Mouse (Mus musculus): Measurements from ENCODE around the gene Vamp1. TPM values are rescaled to one million over a fixed set of nuclear protein-coding genes. Genes with fewer than 3 reads are reported as not detected.

Gene Vamp1
- total RNA-seq, 2 experiments from 2014 or later = 8.1 to 9.1 TPM

DNA sequence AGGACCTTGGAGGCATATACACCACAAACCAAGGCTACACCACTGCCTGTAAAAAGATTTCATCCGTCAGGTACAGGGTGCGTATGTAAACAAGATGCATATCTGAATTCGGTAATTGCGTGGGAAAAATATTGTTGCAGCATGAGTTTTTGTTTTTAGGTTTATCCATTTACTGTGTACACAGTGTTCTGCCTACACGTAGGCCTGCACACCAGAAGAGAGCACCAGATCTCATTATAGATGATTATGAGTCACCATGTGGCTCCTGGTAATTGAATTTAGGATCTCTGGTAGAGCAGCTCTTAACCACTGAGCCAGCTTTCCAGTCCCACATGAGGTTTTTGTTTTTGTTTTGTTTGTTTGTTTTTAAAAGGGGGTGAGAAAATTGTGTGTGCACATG is 18.2 kb upstream of the Vamp1 start:
- intact Hi-C loops (cut with DNase I) = loop anchor here (2.0 kb wide), 1 partner anchor 16 kb away; no protein-coding TSS in a partner anchor
- DNase-seq = no peak

DNA sequence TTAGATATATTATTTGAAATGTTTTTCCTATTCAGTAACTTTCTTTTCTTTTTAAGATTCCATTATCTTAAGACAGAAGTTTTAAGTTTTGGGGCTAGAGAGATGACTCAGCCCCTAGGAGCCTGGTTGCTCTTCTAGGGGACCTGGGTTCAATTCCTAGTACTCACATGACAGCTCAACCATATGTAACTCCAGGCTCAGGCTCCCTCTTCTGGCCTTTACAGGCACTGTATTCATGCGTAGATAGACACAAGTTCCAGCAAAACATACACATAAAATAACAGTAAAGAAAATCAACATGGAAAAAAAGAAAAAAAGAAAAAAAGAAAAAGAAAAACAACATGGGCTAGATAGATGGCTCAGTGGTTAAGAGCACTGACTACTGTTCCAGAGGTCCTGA is 4.9 kb upstream of the Vamp1 start:
- no peak for DNase-seq
- intact Hi-C loops (cut with DNase I) = no loop called here

DNA sequence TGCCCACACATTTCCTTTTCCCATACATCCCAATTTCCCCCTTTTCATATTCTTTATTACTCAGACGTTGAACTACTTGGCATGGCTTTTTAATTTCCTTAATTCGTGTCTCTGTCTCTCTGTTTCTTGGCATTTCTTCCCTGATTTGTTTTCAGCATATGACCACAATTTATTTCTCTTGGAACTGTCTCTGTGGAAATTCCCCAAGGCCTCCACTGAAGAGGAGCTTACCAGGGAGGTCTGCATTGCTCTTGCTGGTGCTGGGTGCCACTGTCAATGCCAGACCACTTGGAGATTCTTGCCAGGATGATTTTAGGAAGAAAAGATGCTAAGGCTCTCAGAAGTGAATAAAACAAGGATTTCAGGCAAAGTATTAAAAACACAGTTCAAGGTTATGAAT is 2.7 kb upstream of the Vamp1 start:
- intact Hi-C loops (cut with DNase I) = loop anchor here (2.0 kb wide), 1 partner anchor 16 kb away; no protein-coding TSS in a partner anchor
- no peak for DNase-seq

DNA sequence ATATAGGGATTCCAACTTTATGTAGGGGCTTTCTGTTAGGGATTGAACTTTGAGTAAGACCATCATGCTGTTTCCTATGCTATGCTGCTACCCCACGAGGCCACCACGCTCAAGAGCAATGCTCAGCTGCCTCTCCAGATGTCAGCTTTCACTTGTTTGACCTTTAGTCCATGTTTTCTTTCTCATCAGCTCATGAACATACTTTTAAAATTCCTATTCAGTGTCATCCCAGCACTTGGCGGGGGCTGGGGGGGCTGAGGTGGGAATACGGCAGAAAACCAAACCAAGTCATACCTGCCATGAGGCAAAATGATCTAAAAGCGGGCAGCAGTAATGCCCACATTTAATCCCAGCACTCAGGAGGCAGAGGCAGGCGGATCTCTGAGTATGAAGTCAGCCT is 2.2 kb upstream of the Vamp1 start:
- DNase-seq = no peak
- intact Hi-C loops (cut with DNase I) = loop anchor here (2.0 kb wide), 1 partner anchor 16 kb away; no protein-coding TSS in a partner anchor

DNA sequence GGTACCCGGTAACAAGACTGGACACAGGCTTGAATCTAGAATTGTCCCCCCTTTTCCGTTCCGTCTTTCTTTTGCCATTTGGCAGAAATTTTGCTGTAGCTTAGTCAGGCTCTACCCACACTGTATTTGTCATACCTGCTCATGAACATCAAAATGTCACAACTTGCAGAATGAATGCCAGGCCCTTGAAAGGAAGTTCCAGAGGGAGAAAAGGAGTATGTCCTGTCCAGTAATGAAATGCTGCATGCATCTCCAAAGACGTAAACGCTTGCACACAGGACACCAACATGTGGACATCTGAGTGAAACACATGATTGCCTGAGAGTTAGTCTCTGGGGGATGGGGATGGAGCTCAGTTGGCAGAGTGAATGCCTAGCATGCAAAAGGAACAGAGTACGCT is 1.6 kb upstream of the Vamp1 start:
- DNase-seq = no peak
- intact Hi-C loops (cut with DNase I) = loop anchor here (2.0 kb wide), 1 partner anchor 17 kb away; no protein-coding TSS in a partner anchor

DNA sequence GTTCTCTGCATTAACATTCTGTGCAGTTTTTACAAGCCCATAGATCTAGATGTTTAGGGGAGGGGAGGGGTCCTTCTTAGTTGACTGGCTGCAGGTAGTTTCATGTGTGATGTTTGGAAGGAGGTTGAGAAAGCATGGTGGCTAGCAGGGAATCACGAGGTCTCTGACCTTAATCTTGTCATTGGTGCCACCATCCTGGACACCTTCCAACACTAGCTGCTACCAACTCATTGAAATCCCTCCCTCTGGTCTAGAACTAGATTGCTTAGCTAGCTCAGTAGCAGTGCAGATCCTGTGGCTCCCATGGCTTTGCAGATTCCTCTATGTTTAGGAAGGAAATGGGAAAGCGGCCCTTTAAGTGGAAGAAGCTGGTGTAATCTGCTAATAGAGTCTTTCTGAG is 1.5 kb downstream of the Vamp1 start:
- peak in 1 of 2 experiments; percentile 26 for DNase-seq
- intact Hi-C loops (cut with DNase I) = loop anchor here (5.0 kb wide), 2 partner anchors 145 to 385 kb away; no protein-coding TSS in a partner anchor

DNA sequence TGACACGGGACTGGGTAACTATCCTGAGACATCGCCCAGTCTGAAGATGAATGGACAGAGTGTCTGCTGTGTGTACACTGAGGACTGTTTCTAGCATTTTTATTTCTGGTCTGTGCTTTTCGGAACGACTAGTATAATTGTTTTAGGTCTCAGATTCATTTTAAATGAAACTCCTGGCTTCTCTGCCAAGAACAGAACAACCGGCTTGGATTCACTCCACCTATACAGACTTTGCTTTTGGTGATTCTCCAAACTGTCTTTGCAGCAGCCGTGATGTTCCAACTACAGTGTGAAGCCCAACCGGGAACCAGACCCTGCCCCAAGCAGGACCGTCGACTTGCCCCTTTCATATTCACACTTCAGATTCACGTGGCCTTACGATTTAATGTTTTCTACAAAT is 2.5 kb downstream of the Vamp1 start:
- DNase-seq = peak in 1 of 2 experiments; percentile 19
- intact Hi-C loops (cut with DNase I) = loop anchor here (5.0 kb wide), 2 partner anchors 144 to 384 kb away; no protein-coding TSS in a partner anchor

DNA sequence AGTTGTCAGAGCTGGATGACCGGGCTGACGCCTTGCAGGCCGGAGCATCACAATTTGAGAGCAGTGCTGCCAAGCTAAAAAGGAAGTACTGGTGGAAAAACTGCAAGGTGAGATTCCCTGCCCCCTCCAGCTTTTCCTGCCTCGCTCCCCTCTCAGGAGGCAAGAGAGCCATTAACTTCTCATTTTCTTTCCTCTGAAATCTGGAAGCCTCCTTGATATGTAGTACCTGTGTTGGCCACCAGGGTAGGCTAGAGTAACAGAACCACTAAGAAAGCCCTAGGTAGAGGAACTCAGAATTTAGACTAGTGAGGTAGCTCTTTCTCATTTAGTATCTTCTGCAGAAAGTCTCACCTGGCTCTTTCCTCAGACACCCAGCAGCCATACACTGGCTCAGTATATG is 3.6 kb downstream of the Vamp1 start:
- DNase-seq = peak; percentile 72 to 82
- intact Hi-C loops (cut with DNase I) = loop anchor here (1.0 to 5.0 kb wide), 3 partner anchors 52 to 383 kb away; no protein-coding TSS in a partner anchor

DNA sequence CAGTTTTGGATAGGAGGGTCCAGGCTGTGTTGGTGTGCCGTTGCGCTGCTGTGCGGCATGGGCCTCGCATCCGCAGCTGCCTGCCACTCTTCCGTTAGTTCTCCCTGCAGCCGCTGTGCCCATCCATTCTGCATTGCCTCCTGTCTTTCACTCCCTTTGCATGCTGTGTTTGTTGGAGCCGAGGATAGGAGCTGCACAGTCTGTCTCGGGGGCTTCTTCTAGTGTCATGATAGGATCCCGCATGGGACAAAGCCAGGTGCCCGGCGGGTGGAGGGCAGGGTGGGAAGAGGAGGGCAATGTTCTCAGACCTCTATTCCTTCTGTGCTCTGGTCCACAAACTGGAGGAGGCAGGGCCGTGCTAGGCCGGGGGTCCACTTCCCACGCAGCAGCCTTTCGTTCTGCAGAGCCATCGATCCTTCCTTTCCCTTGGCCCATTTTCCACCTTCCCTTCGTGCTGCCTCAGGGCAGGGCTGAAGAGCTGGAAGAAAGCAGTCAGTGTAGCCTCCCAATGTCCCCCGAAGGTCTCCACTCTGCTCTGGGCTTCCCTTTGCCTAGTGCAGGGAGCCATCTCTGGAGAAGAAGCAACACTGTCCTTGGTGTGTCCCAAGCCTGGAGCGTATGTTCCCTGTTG is 5.9 kb downstream of the Vamp1 start:
- DNase-seq = no peak
- intact Hi-C loops (cut with DNase I) = no loop called here

DNA sequence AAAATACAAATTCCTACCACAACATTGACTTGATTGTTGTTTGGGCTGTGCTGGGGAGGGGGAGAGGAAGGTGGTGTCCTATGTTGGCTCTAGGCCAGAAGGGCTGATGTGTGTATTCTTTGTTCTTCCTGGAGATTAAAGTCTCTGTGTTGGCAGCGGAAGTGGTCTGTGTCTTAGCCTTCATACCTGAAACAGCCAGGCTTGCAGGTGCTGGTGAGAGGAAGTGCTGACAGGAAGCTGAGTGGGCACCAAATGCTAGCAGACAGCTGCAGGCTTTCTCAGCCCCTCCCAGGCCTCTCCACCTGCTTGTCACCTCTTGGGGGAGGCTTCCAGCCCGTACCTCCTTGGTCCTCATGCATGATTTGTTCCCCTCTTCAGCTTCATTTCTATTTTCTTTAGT is 6.8 kb downstream of the Vamp1 start:
- intact Hi-C loops (cut with DNase I) = no loop called here
- peak in 1 of 2 experiments; percentile 36 for DNase-seq

DNA sequence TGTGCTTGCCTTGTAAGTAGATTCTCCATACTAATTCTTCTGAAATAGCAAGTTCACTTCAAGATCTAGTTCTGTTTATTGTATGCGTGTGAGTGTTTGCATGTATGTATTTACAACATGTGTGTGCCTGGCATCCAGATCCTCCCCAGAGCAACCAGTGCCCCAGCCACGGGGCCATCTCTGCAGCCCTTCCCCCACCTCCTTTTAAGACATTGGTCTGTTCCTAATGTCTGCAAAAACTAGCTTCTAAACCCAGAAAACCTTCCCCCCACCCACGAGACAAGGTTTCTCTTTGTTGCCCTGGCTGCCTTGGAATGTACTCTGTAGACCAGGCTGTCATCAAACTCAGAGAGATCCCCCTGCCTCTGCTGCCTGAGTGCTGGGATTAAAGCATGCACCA is 7.2 kb downstream of the Vamp1 start:
- DNase-seq = no peak
- intact Hi-C loops (cut with DNase I) = no loop called here

DNA sequence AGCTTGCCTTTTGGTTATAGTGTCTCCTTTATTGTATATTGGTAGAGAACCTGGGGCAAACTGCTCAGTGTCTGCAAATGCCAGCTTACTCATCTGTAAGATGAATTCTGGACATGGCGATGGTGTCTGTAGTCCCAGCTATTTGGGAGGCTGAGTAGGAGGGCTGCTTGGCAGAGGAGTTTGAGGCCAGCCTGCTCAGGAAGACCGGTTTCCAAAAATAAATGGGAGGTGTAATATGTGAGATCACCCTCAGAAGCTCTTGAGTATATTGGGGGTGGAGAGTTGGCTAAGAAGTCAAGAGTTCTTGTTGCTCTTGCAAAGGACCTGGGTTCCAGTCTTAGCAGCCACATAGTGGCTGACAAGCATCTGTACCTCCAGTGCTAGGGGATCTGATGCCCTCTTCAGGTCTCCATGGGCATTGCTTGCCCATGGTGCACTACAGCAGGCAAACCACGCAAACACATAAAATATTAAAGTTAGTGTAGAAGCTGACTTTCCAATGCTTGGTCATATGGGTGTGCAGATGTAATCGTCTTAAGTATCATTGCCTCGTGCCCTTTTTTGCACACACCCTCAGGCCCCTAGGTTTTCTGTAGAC is 10.3 kb downstream of the Vamp1 start:
- no peak for DNase-seq
- intact Hi-C loops (cut with DNase I) = no loop called here

DNA sequence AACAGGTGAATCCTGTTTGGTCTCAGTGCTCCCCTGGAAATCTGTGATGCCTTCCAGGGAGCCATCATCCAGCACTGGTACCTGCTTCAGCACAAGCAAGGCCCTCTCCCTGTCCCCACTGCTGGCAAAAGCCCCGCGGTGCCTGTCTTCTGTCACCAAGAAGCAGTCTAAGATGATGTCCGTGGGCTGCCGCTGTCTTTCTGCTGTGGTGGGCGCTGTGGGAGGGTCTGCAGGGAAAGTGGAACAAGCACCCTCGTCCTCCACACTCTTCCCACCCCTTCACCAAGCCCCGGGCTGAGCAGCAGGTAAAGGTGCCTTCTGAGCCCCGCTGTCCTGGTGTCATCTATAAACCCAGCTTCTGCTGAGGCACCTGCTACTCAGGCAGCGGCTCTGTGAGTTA is 15.2 kb downstream of the Vamp1 start:
- no peak for DNase-seq
- intact Hi-C loops (cut with DNase I) = loop anchor here (5.0 kb wide), 1 partner anchor 42 kb away; no protein-coding TSS in a partner anchor

DNA sequence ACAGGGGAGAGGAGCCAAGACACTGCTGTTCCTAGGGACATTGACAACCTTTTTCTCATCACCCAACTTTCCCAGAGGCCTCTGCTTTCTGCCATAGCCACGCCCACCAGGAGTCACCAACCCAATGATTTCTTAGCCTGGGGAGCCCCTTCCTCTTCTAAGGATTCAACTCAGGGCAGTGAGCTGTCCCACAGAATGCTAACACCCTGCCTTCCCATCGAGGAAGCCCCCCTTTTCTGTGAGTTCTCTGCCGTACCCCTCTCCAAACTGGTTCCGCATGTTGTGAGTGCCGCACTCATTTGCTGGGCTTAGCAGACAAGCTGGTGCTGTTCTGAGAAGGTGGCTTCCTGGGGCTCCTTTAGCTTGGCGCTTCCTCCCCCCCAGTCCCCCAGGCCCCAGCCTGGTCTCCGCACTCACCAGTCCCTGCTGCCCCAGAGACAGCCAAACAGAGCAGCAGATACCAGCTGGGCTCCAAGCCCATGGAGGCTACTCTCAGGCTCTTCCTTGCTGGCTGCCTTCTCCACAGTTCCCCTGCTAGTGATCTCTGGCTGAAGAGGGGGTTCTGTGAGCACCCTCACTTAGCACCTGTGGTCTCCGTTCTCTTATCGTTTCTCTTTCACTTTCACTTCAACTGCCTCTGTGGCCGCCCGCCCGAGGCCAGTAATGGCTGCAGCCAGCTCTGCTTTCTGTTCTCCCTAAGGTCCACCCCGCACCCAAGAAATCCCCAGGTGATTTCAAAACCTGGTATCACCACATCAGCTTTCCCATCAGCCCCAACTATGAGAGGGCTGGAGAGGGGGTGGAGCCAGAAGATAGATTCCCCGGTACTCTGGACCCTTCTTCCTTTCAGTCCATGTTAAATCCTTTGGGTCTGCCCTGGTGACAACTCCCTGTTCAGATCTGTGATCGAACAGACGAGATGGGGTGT is 16.0 kb downstream of the Vamp1 start, which contains the start of gene Tapbpl:
Gene Tapbpl, minus strand, starts transcription at position 744 of the 928 bp plus-strand sequence.
- peak; percentile 69 to 80 for DNase-seq
- intact Hi-C loops (cut with DNase I) = loop anchor here (5.0 kb wide), 1 partner anchor 41 kb away; no protein-coding TSS in a partner anchor

DNA sequence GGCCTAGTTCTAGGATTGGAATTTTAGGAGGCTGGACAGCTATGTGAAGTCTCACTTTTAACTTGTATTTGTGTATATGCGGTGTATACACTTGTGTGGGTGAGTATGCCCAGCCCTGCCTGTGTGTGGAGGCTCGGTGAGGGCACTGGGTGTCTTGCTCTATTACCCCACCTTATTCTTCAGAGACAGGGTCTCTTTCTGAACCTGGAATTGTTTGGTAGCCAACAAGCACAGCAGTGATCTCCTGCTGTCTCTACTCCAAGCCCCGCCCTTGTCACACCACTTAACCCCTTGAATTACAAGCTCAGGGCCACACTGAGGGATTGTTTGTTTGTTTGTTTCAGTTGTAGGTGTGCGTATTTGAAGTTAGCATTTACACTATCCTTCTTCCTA is 16.7 kb downstream of the Vamp1 start:
- intact Hi-C loops (cut with DNase I) = loop anchor here (5.0 kb wide), 1 partner anchor 40 kb away; no protein-coding TSS in a partner anchor

DNA sequence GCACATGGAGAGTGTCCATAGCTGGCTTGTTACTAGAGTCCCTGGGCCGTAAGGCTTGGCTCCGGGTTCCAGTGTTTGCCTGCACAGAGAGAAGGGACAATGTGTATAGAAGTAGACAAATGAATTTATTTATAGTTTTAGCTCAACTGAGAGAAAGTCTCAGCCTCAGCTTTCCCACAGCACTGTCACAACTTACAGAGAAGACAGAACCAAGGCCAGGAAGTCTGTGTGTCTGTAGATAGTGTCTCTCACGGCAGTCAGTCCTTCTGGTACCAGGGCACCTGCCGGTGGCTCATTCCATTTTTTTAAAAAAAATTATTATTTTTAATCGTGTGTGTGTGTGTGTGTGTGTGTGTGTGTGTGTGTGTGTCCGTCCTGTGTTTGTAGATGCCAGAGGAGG is 17.2 kb downstream of the Vamp1 start:
- intact Hi-C loops (cut with DNase I) = loop anchor here (5.0 kb wide), 1 partner anchor 40 kb away; no protein-coding TSS in a partner anchor
- DNase-seq = no peak

More for the DNA sequence above, 16.7 kb downstream of the Vamp1 start:
- DNase-seq = peak in 1 of 2 experiments; percentile 32

DNA sequence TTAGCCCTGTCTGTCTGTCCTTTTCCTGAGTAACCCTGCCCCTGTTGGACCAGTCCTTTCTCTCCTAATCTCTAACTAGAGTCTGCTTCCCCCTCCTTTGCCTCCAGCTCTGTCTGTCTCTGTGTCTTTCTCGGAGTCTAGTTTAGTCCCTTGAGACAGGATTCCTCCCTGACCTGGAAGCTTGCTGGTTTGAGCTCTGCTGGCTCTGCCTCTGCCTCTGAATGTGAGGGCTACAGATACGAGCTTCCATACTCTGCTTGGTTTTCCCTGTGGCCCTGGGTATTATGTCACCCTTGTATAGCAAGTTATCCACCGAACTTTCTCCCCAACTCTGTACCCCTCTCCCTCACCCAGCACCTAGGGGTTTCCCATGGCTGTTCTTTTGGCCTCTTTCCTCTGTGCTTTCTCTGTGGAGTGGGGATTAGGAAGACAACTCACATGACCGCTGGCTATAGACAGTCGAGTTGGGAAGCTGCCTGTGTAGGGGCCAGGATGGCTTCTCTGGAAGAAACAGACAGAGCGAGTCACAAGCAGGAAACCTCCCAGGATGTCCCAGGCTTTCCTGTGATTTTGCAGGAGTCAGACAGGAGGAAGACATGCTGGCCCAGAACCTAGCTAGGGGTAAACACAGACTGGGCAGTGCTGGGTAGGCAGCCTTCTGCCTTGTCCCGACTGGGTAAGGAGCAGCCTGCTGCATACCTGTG is 18.6 kb downstream of the Vamp1 start:
- DNase-seq = peak in 1 of 2 experiments; percentile 38
- intact Hi-C loops (cut with DNase I) = loop anchor here (5.0 kb wide), 1 partner anchor 38 kb away; no protein-coding TSS in a partner anchor

DNA sequence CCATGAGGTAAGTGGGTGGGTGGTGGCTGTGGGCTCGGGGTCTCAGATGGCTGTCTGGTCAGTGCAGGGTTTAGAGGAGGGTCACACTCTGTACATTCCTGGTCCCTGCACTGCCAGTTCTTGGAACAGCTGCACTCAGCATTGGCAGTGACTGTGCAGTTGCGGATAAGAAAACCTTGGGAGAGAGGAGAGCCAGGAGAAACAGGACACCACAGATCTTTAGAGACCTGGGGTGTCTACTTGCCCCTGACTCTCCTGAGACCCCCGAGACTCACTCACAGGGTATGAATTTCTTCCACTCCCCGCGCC is 19.1 kb downstream of the Vamp1 start:
- DNase-seq = no peak
- intact Hi-C loops (cut with DNase I) = loop anchor here (5.0 kb wide), 1 partner anchor 38 kb away; no protein-coding TSS in a partner anchor

DNA sequence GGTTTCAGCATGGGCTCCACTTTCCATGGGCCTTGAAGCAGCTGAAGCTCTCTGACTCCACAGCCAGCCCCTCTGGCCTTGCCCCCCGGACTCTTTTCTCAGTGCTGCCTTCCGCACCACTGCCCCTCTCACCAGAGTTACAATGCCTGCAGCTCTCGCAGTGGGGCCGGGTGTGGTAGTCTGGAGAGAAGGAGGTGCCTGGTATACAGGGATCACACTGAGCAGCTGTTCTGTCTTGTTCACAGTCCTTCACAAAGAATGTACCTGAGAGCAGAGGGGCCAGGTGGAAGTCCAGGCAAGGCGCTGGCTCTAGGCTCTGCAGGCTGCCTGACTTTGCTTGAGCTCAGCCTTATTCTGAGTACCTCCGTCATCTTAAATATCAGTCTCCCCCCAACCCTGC is 21.0 kb downstream of the Vamp1 start:
- no peak for DNase-seq
- intact Hi-C loops (cut with DNase I) = no loop called here

DNA sequence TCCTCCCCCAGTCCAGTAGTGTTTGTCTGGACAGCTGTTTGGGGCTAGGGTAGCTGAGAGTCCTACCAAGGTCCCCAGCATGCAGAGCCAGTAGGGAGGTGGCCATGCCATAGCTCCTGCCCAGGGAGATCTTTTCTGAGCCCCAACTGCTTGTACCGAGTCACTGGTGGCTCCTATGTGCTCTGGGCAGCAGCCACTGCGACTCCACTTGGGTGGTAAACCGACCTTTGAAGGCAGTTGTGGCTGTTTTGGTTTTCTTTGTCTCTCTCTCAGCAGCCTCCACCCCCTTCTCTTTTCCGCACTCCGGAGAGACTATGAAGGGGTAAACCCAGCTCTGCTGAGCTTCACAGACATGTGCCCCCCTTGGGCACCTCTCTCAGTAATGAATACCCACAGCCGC is 21.4 kb downstream of the Vamp1 start, which contains the start of gene Cd27:
Gene Cd27, minus strand, starts transcription at position 229 of the 400 bp plus-strand sequence.
- DNase-seq = no peak
- intact Hi-C loops (cut with DNase I) = no loop called here
